Mouse (Mus musculus) hematopoietic stem cell, adult 5-6 weeks (primary cell): ENCODE measurements around the gene Pdia6. TPM values are rescaled to one million over a fixed set of nuclear protein-coding genes. Genes with fewer than 3 reads are reported as not detected.

Source experiments
- ATAC-seq, 2 experiments: fragments of 125-278 bp in 1 of 2; replicated peaks in 1 of 2; 2 replicates each; pipeline ENCODE4 v1.8.0; 2016 to 2017; ENCODE audit warnings: inconsistent platforms in 2 of 2, mild to moderate bottlenecking in 2 of 2, moderate number of reproducible peaks in 2 of 2, low read depth in 1 of 2, moderate TSS enrichment in 1 of 2; ENCODE audit not compliant: low FRiP score in 2 of 2, poor library complexity in 2 of 2, severe bottlenecking in 2 of 2, insufficient read depth in 1 of 2, low TSS enrichment in 1 of 2
- total RNA-seq: library from RNA; stranded (forward); fragments of 172-1452, 232-1000 nt; gene quantifications from 2 replicates; pipeline ENCODE4 v1.2.3, GENCODE M21; 2017

Pdia6 gene
- total RNA-seq, 1 experiment from 2014 or later: 321 TPM

DNA sequence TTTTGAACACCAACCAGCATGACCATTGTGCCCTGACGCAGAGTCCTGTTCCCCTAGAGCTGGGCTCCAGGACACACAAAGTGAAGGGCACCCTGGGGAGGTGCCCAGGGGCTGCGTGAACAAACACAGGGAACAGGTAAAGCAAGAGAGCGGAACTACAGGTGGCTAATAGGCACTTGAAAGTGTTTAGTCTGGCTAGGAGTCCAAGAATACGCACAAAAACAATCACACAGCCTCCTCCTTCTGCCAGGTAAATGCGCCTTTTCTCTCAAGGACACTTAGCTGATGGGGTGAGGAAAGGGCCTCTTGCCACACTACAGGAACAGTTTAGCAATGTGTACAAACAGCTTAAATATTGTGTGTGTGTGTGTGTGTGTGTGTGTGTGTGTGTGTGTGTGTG lies 49.8 kb downstream of the Pdia6 start:
- ATAC-seq: no peak

GRCm38 (mm10) chr12:17317970-17318369 lies 51.6 kb downstream of the Pdia6 start:
- ATAC-seq: no peak

- no peak for ATAC-seq
Measured at GRCm38 (mm10) chr12:17318453-17318852, 52.1 kb downstream of the Pdia6 start.

GRCm38 (mm10) chr12:17324549-17325470 lies 58.5 kb downstream of the Pdia6 start:
- ATAC-seq: peak; percentile 46 to 49; a peak in 3 of 4 replicates

DNA sequence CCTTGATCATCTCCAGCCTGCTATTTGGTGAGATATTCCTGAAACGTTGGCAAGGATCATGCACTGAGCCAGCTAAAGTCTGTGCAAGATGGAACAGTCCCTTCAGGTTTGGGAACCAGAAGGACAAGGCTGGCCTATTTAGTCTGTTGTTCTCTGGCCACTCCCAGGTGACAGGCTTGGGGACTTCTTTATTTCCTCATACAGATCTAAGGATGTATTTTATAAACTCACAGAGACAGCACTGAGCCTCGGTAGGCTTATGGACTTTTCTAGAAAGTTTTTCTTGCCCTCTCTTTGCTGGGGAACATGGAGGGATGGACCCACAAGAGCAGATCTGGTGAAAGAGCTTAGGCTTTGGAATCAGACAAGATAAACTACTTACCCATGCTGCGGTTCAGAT lies 62.9 kb downstream of the Pdia6 start, which contains the start of gene Atp6v1c2:
TSS of gene Atp6v1c2 (minus strand) at position 101 of the 400 bp plus-strand sequence.
- ATAC-seq: no peak

DNA sequence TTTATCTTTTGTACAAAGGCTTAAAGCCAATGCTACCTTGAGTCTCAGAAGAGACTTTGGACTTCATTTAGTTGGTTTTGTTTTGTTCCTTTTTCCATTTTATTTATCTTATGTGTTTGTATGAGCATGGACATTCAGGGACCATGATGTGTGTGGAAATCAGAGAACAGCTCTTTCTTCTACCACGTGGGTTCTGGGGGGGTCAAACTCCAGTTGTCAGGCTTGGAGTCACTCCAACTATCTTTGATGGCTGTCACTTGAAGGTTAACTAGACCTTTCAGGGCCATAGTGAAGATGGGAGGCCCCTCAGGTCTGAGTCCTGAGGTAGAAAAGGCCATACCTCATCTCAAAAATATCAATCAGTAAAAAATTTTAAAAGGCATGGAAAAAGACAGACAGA lies 67.1 kb downstream of the Pdia6 start:
- no peak for ATAC-seq

Other genes starting within 250 kb of the Pdia6 start
- gene Kcnf1, start 89.7 kb upstream of the Pdia6 start, total RNA-seq: not detected in 2 replicates
- gene Atp6v1c2, start 62.8 kb downstream of the Pdia6 start, total RNA-seq: not detected in 2 replicates
- gene Nol10, start 81.9 kb downstream of the Pdia6 start, total RNA-seq: 8.7 and 13.2 TPM in 2 replicates